Mouse (Mus musculus): ENCODE results near the gene Slc4a8.
"Not testable (repeated sequence)": the region's sequence is repeated elsewhere in the genome, so short reads cannot be mapped to it uniquely, and the experiment has no call there.

Slc4a8 gene

GRCm38 (mm10) chr15:100775189-100776166 lies 13.9 kb downstream of the Slc4a8 start:
- DNase-seq: no peak

GRCm38 (mm10) chr15:100776424-100776823 lies 14.9 kb downstream of the Slc4a8 start:
- DNase-seq: no peak

- DNase-seq: no peak
Observed at GRCm38 (mm10) chr15:100777020-100778016, 15.8 kb downstream of the Slc4a8 start.

GRCm38 (mm10) chr15:100779896-100780295 lies 18.3 kb downstream of the Slc4a8 start:
- DNase-seq: no peak

GRCm38 (mm10) chr15:100783244-100783987 lies 21.9 kb downstream of the Slc4a8 start:
- no peak for DNase-seq

GRCm38 (mm10) chr15:100790219-100790618 lies 28.7 kb downstream of the Slc4a8 start:
- DNase-seq: no peak

- no peak for DNase-seq
Observed at GRCm38 (mm10) chr15:100792324-100792723, 30.8 kb downstream of the Slc4a8 start.

- DNase-seq: no peak
Observed at GRCm38 (mm10) chr15:100800914-100801313, 39.4 kb downstream of the Slc4a8 start.

GRCm38 (mm10) chr15:100808062-100808461 lies 46.5 kb downstream of the Slc4a8 start:
- DNase-seq: no peak

- no peak for DNase-seq
Observed at GRCm38 (mm10) chr15:100808484-100808883, 46.9 kb downstream of the Slc4a8 start.

GRCm38 (mm10) chr15:100810243-100810642 lies 48.7 kb downstream of the Slc4a8 start:
- no peak for DNase-seq

GRCm38 (mm10) chr15:100813501-100813900 lies 52.0 kb downstream of the Slc4a8 start:
- DNase-seq: no peak

- no peak for DNase-seq
Observed at GRCm38 (mm10) chr15:100814066-100814465, 52.5 kb downstream of the Slc4a8 start.

- no peak for DNase-seq
Observed at GRCm38 (mm10) chr15:100815310-100815709, 53.8 kb downstream of the Slc4a8 start.

GRCm38 (mm10) chr15:100818860-100819259 lies 57.3 kb downstream of the Slc4a8 start:
- DNase-seq: no peak

- DNase-seq: peak in 1 of 2 experiments; percentile 12
Observed at GRCm38 (mm10) chr15:100821824-100822223, 60.3 kb downstream of the Slc4a8 start.

GRCm38 (mm10) chr15:100822370-100822769 lies 60.8 kb downstream of the Slc4a8 start:
- not testable (repeated sequence) for DNase-seq

GRCm38 (mm10) chr15:100825249-100825856 lies 63.8 kb downstream of the Slc4a8 start:
- DNase-seq: no peak

- DNase-seq: no peak
Observed at GRCm38 (mm10) chr15:100826076-100826475, 64.5 kb downstream of the Slc4a8 start.

GRCm38 (mm10) chr15:100829775-100830174 lies 68.2 kb downstream of the Slc4a8 start:
- no peak for DNase-seq

GRCm38 (mm10) chr15:100830682-100831081 lies 69.1 kb downstream of the Slc4a8 start:
- DNase-seq: peak in 1 of 2 experiments; percentile 16

- DNase-seq: no peak
Observed at GRCm38 (mm10) chr15:100832144-100832543, 70.6 kb downstream of the Slc4a8 start.
